Mouse (Mus musculus): ENCODE results near the gene Rcan1.
"Not testable (repeated sequence)": the region's sequence is repeated elsewhere in the genome, so short reads cannot be mapped to it uniquely, and the experiment has no call there.

Rcan1 gene

GRCm38 (mm10) chr16:92470706-92471105 is at the start of gene Rcan1:
Gene Rcan1 (minus strand): TSS chr16:92470867.
- no peak for DNase-seq (ENCODE audit: low spot score in 2 of 2)

- no peak for DNase-seq (ENCODE audit: low spot score in 2 of 2)
Measured at GRCm38 (mm10) chr16:92519820-92520492, 49.3 kb upstream of the Rcan1 start.

- DNase-seq (ENCODE audit: low spot score in 2 of 2) = no peak
Measured at GRCm38 (mm10) chr16:92518718-92519117, 48.1 kb upstream of the Rcan1 start.

- no peak for DNase-seq (ENCODE audit: low spot score in 2 of 2)
Measured at GRCm38 (mm10) chr16:92516139-92516538, 45.5 kb upstream of the Rcan1 start.

- DNase-seq (ENCODE audit: low spot score in 2 of 2) = not testable (repeated sequence)
Measured at GRCm38 (mm10) chr16:92514896-92515295, 44.2 kb upstream of the Rcan1 start.

GRCm38 (mm10) chr16:92511773-92512391 is 41.2 kb upstream of the Rcan1 start:
- DNase-seq (ENCODE audit: low spot score in 2 of 2) = no peak

- DNase-seq (ENCODE audit: low spot score in 2 of 2) = no peak
Measured at GRCm38 (mm10) chr16:92510835-92511772, 40.4 kb upstream of the Rcan1 start.

- DNase-seq (ENCODE audit: low spot score in 2 of 2) = no peak
Measured at GRCm38 (mm10) chr16:92507573-92507972, 36.9 kb upstream of the Rcan1 start.

GRCm38 (mm10) chr16:92503105-92503504 is 32.4 kb upstream of the Rcan1 start:
- no peak for DNase-seq (ENCODE audit: low spot score in 2 of 2)

GRCm38 (mm10) chr16:92500534-92500933 is 29.9 kb upstream of the Rcan1 start:
- no peak for DNase-seq (ENCODE audit: low spot score in 2 of 2)

GRCm38 (mm10) chr16:92499324-92499723 is 28.7 kb upstream of the Rcan1 start:
- no peak for DNase-seq (ENCODE audit: low spot score in 2 of 2)

- peak in 1 of 2 experiments; percentile 29 for DNase-seq (ENCODE audit: low spot score in 2 of 2)
Measured at GRCm38 (mm10) chr16:92498589-92498981, 27.9 kb upstream of the Rcan1 start.

GRCm38 (mm10) chr16:92497851-92498588 is 27.4 kb upstream of the Rcan1 start:
- no peak for DNase-seq (ENCODE audit: low spot score in 2 of 2)

GRCm38 (mm10) chr16:92489356-92489755 is 18.7 kb upstream of the Rcan1 start:
- DNase-seq (ENCODE audit: low spot score in 2 of 2) = no peak

- DNase-seq (ENCODE audit: low spot score in 2 of 2) = no peak
Measured at GRCm38 (mm10) chr16:92488456-92488855, 17.8 kb upstream of the Rcan1 start.

- no peak for DNase-seq (ENCODE audit: low spot score in 2 of 2)
Measured at GRCm38 (mm10) chr16:92487489-92487888, 16.8 kb upstream of the Rcan1 start.

- DNase-seq (ENCODE audit: low spot score in 2 of 2) = no peak
Measured at GRCm38 (mm10) chr16:92487086-92487485, 16.4 kb upstream of the Rcan1 start.

GRCm38 (mm10) chr16:92485436-92485835 is 14.8 kb upstream of the Rcan1 start, which contains the start of gene Clic6:
Gene Clic6 (plus strand): TSS chr16:92485736.
- DNase-seq (ENCODE audit: low spot score in 2 of 2) = no peak

GRCm38 (mm10) chr16:92478561-92479150 is 8.0 kb upstream of the Rcan1 start:
- DNase-seq (ENCODE audit: low spot score in 2 of 2) = peak; percentile 31 to 64

GRCm38 (mm10) chr16:92475093-92475860 is 4.6 kb upstream of the Rcan1 start:
- DNase-seq (ENCODE audit: low spot score in 2 of 2) = peak in 1 of 2 experiments; percentile 60

Measured in urinary bladder, adult 18-20 months (tissue).